Mouse (Mus musculus): Measurements from ENCODE around the gene Crk. TPM values are rescaled to one million over a fixed set of nuclear protein-coding genes. Genes with fewer than 3 reads are reported as not detected.

The Crk gene
- polyA plus RNA-seq, 1 experiment from 2014 or later: 101 TPM

DNA sequence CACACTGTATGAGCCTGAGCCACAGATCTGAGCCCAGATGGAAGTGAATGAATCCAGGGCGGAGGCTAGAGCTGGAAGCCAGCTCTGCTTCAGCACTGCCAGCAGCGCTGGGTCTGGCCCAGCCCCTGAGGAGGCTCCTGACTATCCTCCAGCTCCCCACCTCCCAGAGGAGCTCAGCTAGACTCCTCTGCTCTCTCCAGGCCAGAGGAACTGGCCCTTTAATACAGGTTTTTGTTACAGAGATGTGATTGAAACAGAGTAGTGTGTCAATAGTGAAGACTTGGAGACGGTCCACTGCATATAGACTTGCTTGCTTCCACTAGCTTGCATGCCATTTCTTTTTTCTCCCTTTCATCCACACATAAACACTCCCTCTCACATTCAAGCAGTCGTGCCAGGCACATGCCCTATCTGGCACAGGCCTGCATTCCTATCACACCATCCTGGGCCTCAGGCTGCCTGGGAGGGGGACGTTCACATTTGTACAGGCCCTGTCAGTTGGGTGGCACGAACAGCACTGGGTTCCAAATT, 31.3 kb upstream of the Crk start:
- 39% methylated on average over 6 of the region's 6 CpGs for WGBS
- peak overlapping the region; percentile 92 for H3K27ac ChIP-seq (ENCODE audit: low read length)

GRCm38 (mm10) chr11:75649155-75649561, 29.9 kb upstream of the Crk start:
- 51% methylated on average over 4 of the region's 4 CpGs for WGBS
- no peaks in the 10 kb centered on the region for H3K36me3 ChIP-seq (ENCODE audit: control insufficient read depth, insufficient read depth)
- peak; percentile 17 for ATAC-seq (replicated peaks; ENCODE audit: extremely low read depth, insufficient read depth, low FRiP score)
- H3K4me3 ChIP-seq (ENCODE audit: low read length): no peak overlapping the region
- H3K27ac ChIP-seq (ENCODE audit: low read length): peak overlapping the region; percentile 92
- no peaks in the 10 kb centered on the region for H3K9me3 ChIP-seq (replicated peaks; ENCODE audit: control insufficient read depth, low read length)
- no peak overlapping the region for H3K9ac ChIP-seq (ENCODE audit: low read length)
- H3K4me2 ChIP-seq (ENCODE audit: low read depth, low read length): no peak overlapping the region
- H3K4me1 ChIP-seq (ENCODE audit: control insufficient read depth, insufficient read depth, low read length): peaks cover 40% of the 10 kb centered on the region
- H3K27me3 ChIP-seq (ENCODE audit: control insufficient read depth, insufficient read depth, low read length): no peaks in the 10 kb centered on the region

More for the DNA sequence above, 31.3 kb upstream of the Crk start:
- Histone ChIP-seq H3K27me3 (ENCODE audit: control insufficient read depth, insufficient read depth, low read length) (no peaks in the 10 kb centered on the region), H3K4me3 (ENCODE audit: low read length) (no peak overlapping the region), H3K4me2 (ENCODE audit: low read depth, low read length) (peak overlapping the region; percentile 15), H3K9me3 (replicated peaks; ENCODE audit: control insufficient read depth, low read length) (no peaks in the 10 kb centered on the region), H3K36me3 (ENCODE audit: control insufficient read depth, insufficient read depth) (no peaks in the 10 kb centered on the region), H3K9ac (ENCODE audit: low read length) (peak overlapping the region; percentile 45), H3K4me1 (ENCODE audit: control insufficient read depth, insufficient read depth, low read length) (peaks cover 32% of the 10 kb centered on the region)
- peak; percentile 40 for ATAC-seq (replicated peaks; ENCODE audit: extremely low read depth, insufficient read depth, low FRiP score)

DNA sequence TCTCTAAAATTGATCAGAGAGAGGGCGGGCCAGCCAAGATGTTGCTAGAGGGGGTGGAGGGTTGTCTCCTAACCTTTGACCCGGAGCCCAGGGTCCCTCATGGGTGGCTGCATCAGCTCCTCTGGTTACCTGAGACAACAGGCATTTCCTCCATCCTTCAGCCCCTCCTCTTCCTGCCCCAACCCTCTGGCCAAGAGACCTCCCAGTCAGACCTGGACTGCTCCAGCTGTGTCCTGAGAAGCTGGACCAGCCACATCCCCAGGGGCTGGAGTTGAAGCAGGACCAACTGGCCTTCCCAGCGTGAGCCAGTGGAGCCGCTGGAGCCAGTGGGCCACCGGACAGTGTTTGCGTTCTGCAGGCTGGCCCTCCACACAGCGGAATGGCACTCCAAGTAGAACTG, 28.7 kb upstream of the Crk start, which contains the start of gene Myo1c:
Myo1c (plus strand) TSS at position 194 of the 400 bp plus-strand sequence.
- Histone ChIP-seq H3K9ac (ENCODE audit: low read length) (peak within 1 kb of the TSS; percentile 95), H3K4me1 (ENCODE audit: control insufficient read depth, insufficient read depth, low read length) (peaks cover 52% of the 10 kb centered on the region), H3K4me2 (ENCODE audit: low read depth, low read length) (peak within 1 kb of the TSS; percentile 80), H3K27ac (ENCODE audit: low read length) (peak within 1 kb of the TSS; percentile 97), H3K9me3 (replicated peaks; ENCODE audit: control insufficient read depth, low read length) (no peaks in the 10 kb centered on the region), H3K4me3 (ENCODE audit: low read length) (peak within 1 kb of the TSS; percentile 87), H3K36me3 (ENCODE audit: control insufficient read depth, insufficient read depth) (no peaks in the 10 kb centered on the region), H3K27me3 (ENCODE audit: control insufficient read depth, insufficient read depth, low read length) (no peaks in the 10 kb centered on the region)
- WGBS: 72% methylated on average over 7 of the region's 7 CpGs
- no peak for ATAC-seq (replicated peaks; ENCODE audit: extremely low read depth, insufficient read depth, low FRiP score)

- peaks cover 53% of the 10 kb centered on the region for H3K4me1 ChIP-seq (ENCODE audit: control insufficient read depth, insufficient read depth, low read length)
- no peak for ATAC-seq (replicated peaks; ENCODE audit: extremely low read depth, insufficient read depth, low FRiP score)
- H3K4me3 ChIP-seq (ENCODE audit: low read length): peak overlapping the region; percentile 87
- H3K9ac ChIP-seq (ENCODE audit: low read length): peak overlapping the region; percentile 95
- no peaks in the 10 kb centered on the region for H3K27me3 ChIP-seq (ENCODE audit: control insufficient read depth, insufficient read depth, low read length)
- 41% methylated on average over 13 of the region's 13 CpGs for WGBS
- peak overlapping the region; percentile 97 for H3K27ac ChIP-seq (ENCODE audit: low read length)
- H3K4me2 ChIP-seq (ENCODE audit: low read depth, low read length): peak overlapping the region; percentile 80
- no peaks in the 10 kb centered on the region for H3K36me3 ChIP-seq (ENCODE audit: control insufficient read depth, insufficient read depth)
- H3K9me3 ChIP-seq (replicated peaks; ENCODE audit: control insufficient read depth, low read length): no peaks in the 10 kb centered on the region
Measured at GRCm38 (mm10) chr11:75650958-75651425, 28.1 kb upstream of the Crk start.

GRCm38 (mm10) chr11:75651426-75652221, 27.4 kb upstream of the Crk start:
- WGBS: 1% methylated on average over 54 of the region's 54 CpGs
- H3K36me3 ChIP-seq (ENCODE audit: control insufficient read depth, insufficient read depth): no peaks in the 10 kb centered on the region
- H3K4me3 ChIP-seq (ENCODE audit: low read length): peak overlapping the region; percentile 87
- no peaks in the 10 kb centered on the region for H3K9me3 ChIP-seq (replicated peaks; ENCODE audit: control insufficient read depth, low read length)
- H3K4me2 ChIP-seq (ENCODE audit: low read depth, low read length): peak overlapping the region; percentile 80
- ATAC-seq (replicated peaks; ENCODE audit: extremely low read depth, insufficient read depth, low FRiP score): peak; percentile 42
- peak overlapping the region; percentile 95 for H3K9ac ChIP-seq (ENCODE audit: low read length)
- H3K27ac ChIP-seq (ENCODE audit: low read length): peak overlapping the region; percentile 97
- no peaks in the 10 kb centered on the region for H3K27me3 ChIP-seq (ENCODE audit: control insufficient read depth, insufficient read depth, low read length)
- peaks cover 55% of the 10 kb centered on the region for H3K4me1 ChIP-seq (ENCODE audit: control insufficient read depth, insufficient read depth, low read length)

GRCm38 (mm10) chr11:75652222-75652941, 26.7 kb upstream of the Crk start:
- Histone ChIP-seq H3K36me3 (ENCODE audit: control insufficient read depth, insufficient read depth) (no peaks in the 10 kb centered on the region), H3K4me2 (ENCODE audit: low read depth, low read length) (peak overlapping the region; percentile 80), H3K9ac (ENCODE audit: low read length) (peak overlapping the region; percentile 95), H3K9me3 (replicated peaks; ENCODE audit: control insufficient read depth, low read length) (no peaks in the 10 kb centered on the region), H3K27me3 (ENCODE audit: control insufficient read depth, insufficient read depth, low read length) (no peaks in the 10 kb centered on the region), H3K27ac (ENCODE audit: low read length) (peak overlapping the region; percentile 97), H3K4me1 (ENCODE audit: control insufficient read depth, insufficient read depth, low read length) (peaks cover 58% of the 10 kb centered on the region), H3K4me3 (ENCODE audit: low read length) (peak overlapping the region; percentile 87)
- no peak for ATAC-seq (replicated peaks; ENCODE audit: extremely low read depth, insufficient read depth, low FRiP score)
- 28% methylated on average over 20 of the region's 20 CpGs for WGBS

DNA sequence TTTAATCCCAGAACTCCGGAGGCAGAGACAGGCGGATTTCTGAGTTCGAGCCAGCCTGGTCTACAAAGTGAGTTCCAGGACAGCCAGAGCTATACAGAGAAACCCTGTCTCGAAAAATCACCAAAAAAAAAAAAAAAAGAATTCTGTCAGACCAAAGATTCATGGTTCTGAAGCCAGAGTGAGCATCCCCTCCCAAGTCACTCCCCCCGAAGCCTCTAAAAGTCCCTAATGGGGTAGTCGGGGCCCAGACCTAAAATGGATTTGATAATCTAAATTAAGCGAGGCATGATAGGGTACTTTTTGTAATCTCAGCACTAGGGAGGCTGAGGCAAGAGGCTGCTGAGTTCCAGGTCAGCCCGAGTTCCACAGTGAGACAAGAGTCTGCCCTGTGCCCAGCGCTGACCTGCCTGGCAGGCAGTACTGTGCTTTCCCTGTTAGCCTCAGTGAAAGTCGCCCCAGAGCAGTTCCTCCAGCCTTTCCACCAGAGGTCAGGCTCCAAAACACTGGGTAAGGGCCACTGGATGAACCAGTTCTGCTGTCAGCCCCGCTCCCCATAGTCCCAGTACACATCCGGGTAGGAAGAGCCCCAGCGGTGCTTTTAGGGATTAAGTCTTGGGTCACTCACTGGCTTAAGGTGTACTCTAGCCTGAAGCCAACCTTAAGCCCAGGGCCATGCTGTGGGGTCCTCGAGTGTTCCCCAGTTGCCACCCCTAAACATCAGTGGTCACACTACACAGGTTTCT, 25.9 kb upstream of the Crk start:
- peak overlapping the region; percentile 48 for H3K4me3 ChIP-seq (ENCODE audit: low read length)
- H3K9ac ChIP-seq (ENCODE audit: low read length): peak overlapping the region; percentile 58
- peak overlapping the region; percentile 96 for H3K27ac ChIP-seq (ENCODE audit: low read length)
- H3K4me1 ChIP-seq (ENCODE audit: control insufficient read depth, insufficient read depth, low read length): peaks cover 53% of the 10 kb centered on the region
- H3K4me2 ChIP-seq (ENCODE audit: low read depth, low read length): peak overlapping the region; percentile 80
- no peaks in the 10 kb centered on the region for H3K27me3 ChIP-seq (ENCODE audit: control insufficient read depth, insufficient read depth, low read length)
- ATAC-seq (replicated peaks; ENCODE audit: extremely low read depth, insufficient read depth, low FRiP score): no peak
- peaks cover 4% of the 10 kb centered on the region for H3K36me3 ChIP-seq (ENCODE audit: control insufficient read depth, insufficient read depth)
- no peaks in the 10 kb centered on the region for H3K9me3 ChIP-seq (replicated peaks; ENCODE audit: control insufficient read depth, low read length)
- 37% methylated on average over 14 of the region's 14 CpGs for WGBS

- H3K9ac ChIP-seq (ENCODE audit: low read length): peak overlapping the region; percentile 58
- H3K4me2 ChIP-seq (ENCODE audit: low read depth, low read length): peak overlapping the region; percentile 80
- peaks cover 11% of the 10 kb centered on the region for H3K36me3 ChIP-seq (ENCODE audit: control insufficient read depth, insufficient read depth)
- H3K4me1 ChIP-seq (ENCODE audit: control insufficient read depth, insufficient read depth, low read length): peaks cover 47% of the 10 kb centered on the region
- peak overlapping the region; percentile 48 for H3K4me3 ChIP-seq (ENCODE audit: low read length)
- H3K27me3 ChIP-seq (ENCODE audit: control insufficient read depth, insufficient read depth, low read length): no peaks in the 10 kb centered on the region
- H3K9me3 ChIP-seq (replicated peaks; ENCODE audit: control insufficient read depth, low read length): no peaks in the 10 kb centered on the region
- WGBS: under 1% methylated on average over 45 of the region's 45 CpGs
- peak overlapping the region; percentile 96 for H3K27ac ChIP-seq (ENCODE audit: low read length)
- ATAC-seq (replicated peaks; ENCODE audit: extremely low read depth, insufficient read depth, low FRiP score): peak; percentile 70
Measured at GRCm38 (mm10) chr11:75653781-75654470, 25.1 kb upstream of the Crk start.

Data from heart, embryonic 16.5 days (tissue).